Mouse (Mus musculus) megakaryocyte, embryonic 14.5 days (primary cell): ENCODE data around the gene 1810010H24Rik.

ENCODE experiments used
- FLI1 ChIP-seq: IDR thresholded peaks from 2 replicates; pipeline ENCODE4 v1.6.1; 2012; ENCODE audit warnings: low read length, inconsistent platforms, mixed read lengths
- GATA1 ChIP-seq: IDR thresholded peaks from 3 replicates; pipeline ENCODE4 v1.6.1; 2012; ENCODE audit warnings: mixed read lengths, low read length, inconsistent platforms, borderline replicate concordance

DNA sequence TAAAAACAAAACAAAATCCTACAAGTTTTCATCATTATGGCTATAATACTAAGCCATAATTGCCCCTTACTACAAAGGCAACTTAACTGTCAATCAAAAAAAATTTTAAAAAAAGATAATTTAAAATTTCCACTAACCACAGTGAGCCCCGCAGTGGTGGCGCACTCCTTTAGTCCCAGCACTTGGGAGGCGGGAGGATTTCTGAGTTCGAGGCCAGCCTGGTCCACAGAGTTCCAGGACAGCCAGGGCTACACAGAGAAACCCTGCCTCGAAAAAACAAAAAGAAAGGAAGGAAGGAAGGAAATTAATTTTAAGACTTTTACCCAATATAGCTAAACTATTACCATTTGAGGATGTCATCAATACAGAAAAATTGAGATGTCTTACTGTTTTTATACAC, 27.5 kb upstream of the 1810010H24Rik start:
- TF ChIP-seq FLI1 (no peak), GATA1 (no peak)
